Mouse (Mus musculus): ENCODE measurements at regions not wholly inside any gene's neighbourhood (a gene's known extent, or its start where the extent isn't known, plus 50 kb on each side); places are given as distances from the start of the nearest gene placed in this dataset.

- Histone ChIP-seq H3K27ac (ENCODE audit: insufficient read depth, low read depth, low read length, poor library complexity, severe bottlenecking) (no peak overlapping the region), H3K36me3 (ENCODE audit: control insufficient read depth, insufficient read depth, low read length, poor library complexity, severe bottlenecking) (no peaks in the 10 kb centered on the region), H3K4me3 (ENCODE audit: insufficient read depth in 1 of 2, low read depth in 1 of 2, low read length in 2 of 2, poor library complexity in 1 of 2, severe bottlenecking in 1 of 2) (no peak overlapping the region), H3K9me3 (ENCODE audit: control insufficient read depth, insufficient read depth, low read depth, low read length) (no peaks in the 10 kb centered on the region), H3K4me1 (ENCODE audit: control insufficient read depth in 2 of 2, insufficient read depth in 2 of 2, low read length in 2 of 2, poor library complexity in 1 of 2) (no peaks in the 10 kb centered on the region), H3K9ac (ENCODE audit: insufficient read depth, low read depth, low read length, poor library complexity, severe bottlenecking) (no peak overlapping the region)
- in situ Hi-C loops (cut with MboI; ENCODE audit: low sequenced_read_pairs in 2 of 2, unreplicated experiment in 2 of 2) = no loop called here
- TF ChIP-seq HCFC1 (IDR thresholded peaks at IDR 0.05; ENCODE audit: borderline replicate concordance, insufficient read depth, low read length) (no peak), CHD2 (IDR thresholded peaks at IDR 0.05; ENCODE audit: low read depth, low read length) (no peak), ZC3H11A (IDR thresholded peaks at IDR 0.05; ENCODE audit: borderline replicate concordance, low read depth, low read length) (no peak), MAFK (IDR thresholded peaks at IDR 0.05; ENCODE audit: insufficient read depth, low read depth, low read length) (no peak), ZNF384 (IDR thresholded peaks at IDR 0.05; ENCODE audit: low read depth, low read length) (no peak)
- DNase-seq (ENCODE audit: low read depth, low spot score) = no peak
Observed at GRCm38 (mm10) chrX:70871209-70871608, 178.8 kb upstream of the Mamld1 start.

GRCm38 (mm10) chrX:70881326-70881725 is 168.7 kb upstream of the Mamld1 start:
- in situ Hi-C loops (cut with MboI; ENCODE audit: low sequenced_read_pairs in 2 of 2, unreplicated experiment in 2 of 2) = no loop called here

DNA sequence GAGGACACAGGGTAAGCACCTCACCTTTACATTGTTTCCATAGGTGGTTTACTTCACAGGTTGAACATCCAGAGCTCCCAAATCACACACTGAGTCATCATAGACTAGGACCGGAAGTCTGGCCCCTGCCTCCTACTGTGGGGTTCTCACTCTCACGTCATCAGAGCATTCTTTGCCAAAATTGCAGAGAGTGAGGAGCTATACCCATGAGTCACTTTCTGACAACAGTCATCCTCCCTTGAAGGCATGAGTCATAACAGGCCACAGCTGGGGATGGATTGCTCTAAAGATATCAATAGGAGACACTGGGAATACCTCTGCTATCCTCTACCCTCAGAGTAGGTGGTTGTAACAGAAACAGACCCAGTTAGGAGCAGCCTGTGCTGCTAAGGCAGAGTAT is 166.6 kb upstream of the Mamld1 start:
- H3K4me1 ChIP-seq (ENCODE audit: control insufficient read depth in 2 of 2, insufficient read depth in 2 of 2, low read length in 2 of 2, poor library complexity in 1 of 2) = no peaks in the 10 kb centered on the region
- in situ Hi-C loops (cut with MboI; ENCODE audit: low sequenced_read_pairs in 2 of 2, unreplicated experiment in 2 of 2) = no loop called here
- H3K27ac ChIP-seq (ENCODE audit: insufficient read depth, low read depth, low read length, poor library complexity, severe bottlenecking) = no peak overlapping the region
- no peak overlapping the region for H3K4me3 ChIP-seq (ENCODE audit: insufficient read depth in 1 of 2, low read depth in 1 of 2, low read length in 2 of 2, poor library complexity in 1 of 2, severe bottlenecking in 1 of 2)
- H3K9ac ChIP-seq (ENCODE audit: insufficient read depth, low read depth, low read length, poor library complexity, severe bottlenecking) = no peak overlapping the region
- no peak for DNase-seq (ENCODE audit: low read depth, low spot score)
- H3K36me3 ChIP-seq (ENCODE audit: control insufficient read depth, insufficient read depth, low read length, poor library complexity, severe bottlenecking) = no peaks in the 10 kb centered on the region
- TF ChIP-seq ZC3H11A (IDR thresholded peaks at IDR 0.05; ENCODE audit: borderline replicate concordance, low read depth, low read length) = no peak
- TF ChIP-seq HCFC1 (IDR thresholded peaks at IDR 0.05; ENCODE audit: borderline replicate concordance, insufficient read depth, low read length) = no peak
- no peak for TF ChIP-seq ZNF384 (IDR thresholded peaks at IDR 0.05; ENCODE audit: low read depth, low read length)
- no peak for TF ChIP-seq CHD2 (IDR thresholded peaks at IDR 0.05; ENCODE audit: low read depth, low read length)
- TF ChIP-seq MAFK (IDR thresholded peaks at IDR 0.05; ENCODE audit: insufficient read depth, low read depth, low read length) = no peak
- H3K9me3 ChIP-seq (ENCODE audit: control insufficient read depth, insufficient read depth, low read depth, low read length) = no peaks in the 10 kb centered on the region

More at GRCm38 (mm10) chrX:70881326-70881725, 168.7 kb upstream of the Mamld1 start:
- Histone ChIP-seq H3K9ac (ENCODE audit: insufficient read depth, low read depth, low read length, poor library complexity, severe bottlenecking) (no peak overlapping the region), H3K27ac (ENCODE audit: insufficient read depth, low read depth, low read length, poor library complexity, severe bottlenecking) (no peak overlapping the region), H3K4me1 (ENCODE audit: control insufficient read depth in 2 of 2, insufficient read depth in 2 of 2, low read length in 2 of 2, poor library complexity in 1 of 2) (no peaks in the 10 kb centered on the region), H3K36me3 (ENCODE audit: control insufficient read depth, insufficient read depth, low read length, poor library complexity, severe bottlenecking) (no peaks in the 10 kb centered on the region), H3K4me3 (ENCODE audit: insufficient read depth in 1 of 2, low read depth in 1 of 2, low read length in 2 of 2, poor library complexity in 1 of 2, severe bottlenecking in 1 of 2) (no peak overlapping the region), H3K9me3 (ENCODE audit: control insufficient read depth, insufficient read depth, low read depth, low read length) (no peaks in the 10 kb centered on the region)
- TF ChIP-seq MAFK (IDR thresholded peaks at IDR 0.05; ENCODE audit: insufficient read depth, low read depth, low read length) (no peak), CHD2 (IDR thresholded peaks at IDR 0.05; ENCODE audit: low read depth, low read length) (no peak), HCFC1 (IDR thresholded peaks at IDR 0.05; ENCODE audit: borderline replicate concordance, insufficient read depth, low read length) (no peak), ZC3H11A (IDR thresholded peaks at IDR 0.05; ENCODE audit: borderline replicate concordance, low read depth, low read length) (no peak), ZNF384 (IDR thresholded peaks at IDR 0.05; ENCODE audit: low read depth, low read length) (no peak)
- DNase-seq (ENCODE audit: low read depth, low spot score) = no peak

DNA sequence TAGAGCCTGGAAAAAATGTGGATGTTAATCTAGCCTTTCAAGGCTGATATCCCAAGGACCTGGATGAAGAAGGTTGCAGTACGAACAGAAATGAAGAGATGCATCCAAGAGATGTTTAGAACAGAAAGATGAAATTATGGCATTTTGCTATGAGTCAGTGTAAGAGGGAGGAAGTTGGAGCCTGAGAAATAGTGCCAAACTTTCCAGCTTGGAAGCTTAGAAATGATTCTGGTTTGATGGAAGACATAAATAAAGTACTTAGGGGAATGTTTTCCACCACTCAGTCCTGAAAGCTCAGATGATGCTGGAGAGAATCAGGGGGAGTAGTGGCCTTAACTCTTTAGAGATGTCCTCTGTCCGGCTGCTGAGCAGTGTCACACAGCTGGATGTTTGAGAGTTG is 155.5 kb upstream of the Mamld1 start:
- H3K27ac ChIP-seq (ENCODE audit: insufficient read depth, low read depth, low read length, poor library complexity, severe bottlenecking) = no peak overlapping the region
- H3K9me3 ChIP-seq (ENCODE audit: control insufficient read depth, insufficient read depth, low read depth, low read length) = no peaks in the 10 kb centered on the region
- in situ Hi-C loops (cut with MboI; ENCODE audit: low sequenced_read_pairs in 2 of 2, unreplicated experiment in 2 of 2) = no loop called here
- DNase-seq (ENCODE audit: low read depth, low spot score) = no peak
- no peak overlapping the region for H3K4me3 ChIP-seq (ENCODE audit: insufficient read depth in 1 of 2, low read depth in 1 of 2, low read length in 2 of 2, poor library complexity in 1 of 2, severe bottlenecking in 1 of 2)
- TF ChIP-seq HCFC1 (IDR thresholded peaks at IDR 0.05; ENCODE audit: borderline replicate concordance, insufficient read depth, low read length) = no peak
- no peak for TF ChIP-seq CHD2 (IDR thresholded peaks at IDR 0.05; ENCODE audit: low read depth, low read length)
- no peak for TF ChIP-seq ZNF384 (IDR thresholded peaks at IDR 0.05; ENCODE audit: low read depth, low read length)
- TF ChIP-seq ZC3H11A (IDR thresholded peaks at IDR 0.05; ENCODE audit: borderline replicate concordance, low read depth, low read length) = no peak
- TF ChIP-seq MAFK (IDR thresholded peaks at IDR 0.05; ENCODE audit: insufficient read depth, low read depth, low read length) = no peak
- H3K4me1 ChIP-seq (ENCODE audit: control insufficient read depth in 2 of 2, insufficient read depth in 2 of 2, low read length in 2 of 2, poor library complexity in 1 of 2) = no peaks in the 10 kb centered on the region
- no peak overlapping the region for H3K9ac ChIP-seq (ENCODE audit: insufficient read depth, low read depth, low read length, poor library complexity, severe bottlenecking)
- no peaks in the 10 kb centered on the region for H3K36me3 ChIP-seq (ENCODE audit: control insufficient read depth, insufficient read depth, low read length, poor library complexity, severe bottlenecking)

DNA sequence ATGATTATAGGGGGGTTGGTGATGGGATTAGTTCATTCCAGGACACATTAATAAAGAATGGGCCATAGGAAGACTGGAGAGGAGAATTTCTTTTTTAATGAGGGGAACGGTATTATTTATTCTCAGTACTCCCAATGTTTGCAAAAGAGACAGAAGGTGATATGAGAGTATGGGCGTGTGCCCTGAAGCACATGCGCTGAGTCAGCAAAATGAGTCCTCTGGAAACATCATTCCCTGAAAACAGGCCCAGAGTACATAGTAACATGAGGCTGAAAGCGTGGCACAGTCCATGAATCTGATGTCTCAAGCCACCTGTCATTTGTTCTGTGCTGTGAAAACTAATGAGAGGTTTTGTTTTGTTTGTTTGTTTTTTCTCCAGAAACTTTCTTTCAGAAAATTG is 154.5 kb upstream of the Mamld1 start:
- DNase-seq (ENCODE audit: low read depth, low spot score) = no peak
- in situ Hi-C loops (cut with MboI; ENCODE audit: low sequenced_read_pairs in 2 of 2, unreplicated experiment in 2 of 2) = no loop called here
- H3K27ac ChIP-seq (ENCODE audit: insufficient read depth, low read depth, low read length, poor library complexity, severe bottlenecking) = no peak overlapping the region
- no peaks in the 10 kb centered on the region for H3K36me3 ChIP-seq (ENCODE audit: control insufficient read depth, insufficient read depth, low read length, poor library complexity, severe bottlenecking)
- no peaks in the 10 kb centered on the region for H3K4me1 ChIP-seq (ENCODE audit: control insufficient read depth in 2 of 2, insufficient read depth in 2 of 2, low read length in 2 of 2, poor library complexity in 1 of 2)
- H3K4me3 ChIP-seq (ENCODE audit: insufficient read depth in 1 of 2, low read depth in 1 of 2, low read length in 2 of 2, poor library complexity in 1 of 2, severe bottlenecking in 1 of 2) = no peak overlapping the region
- H3K9ac ChIP-seq (ENCODE audit: insufficient read depth, low read depth, low read length, poor library complexity, severe bottlenecking) = no peak overlapping the region
- TF ChIP-seq MAFK (IDR thresholded peaks at IDR 0.05; ENCODE audit: insufficient read depth, low read depth, low read length) = peak; percentile 86
- TF ChIP-seq ZNF384 (IDR thresholded peaks at IDR 0.05; ENCODE audit: low read depth, low read length) = no peak
- TF ChIP-seq CHD2 (IDR thresholded peaks at IDR 0.05; ENCODE audit: low read depth, low read length) = no peak
- TF ChIP-seq ZC3H11A (IDR thresholded peaks at IDR 0.05; ENCODE audit: borderline replicate concordance, low read depth, low read length) = no peak
- TF ChIP-seq HCFC1 (IDR thresholded peaks at IDR 0.05; ENCODE audit: borderline replicate concordance, insufficient read depth, low read length) = no peak
- H3K9me3 ChIP-seq (ENCODE audit: control insufficient read depth, insufficient read depth, low read depth, low read length) = no peaks in the 10 kb centered on the region
